Mouse (Mus musculus): ENCODE measurements around the gene A930002H24Rik. TPM values are rescaled to one million over a fixed set of nuclear protein-coding genes. Genes with fewer than 3 reads are reported as not detected.
"Not testable (repeated sequence)": the region's sequence is repeated elsewhere in the genome, so short reads cannot be mapped to it uniquely, and the experiment has no call there.

The A930002H24Rik gene
- total RNA-seq (2021) = not detected
- long read RNA-seq, experiment 1 = 0 reads
- long read RNA-seq, experiment 2 = 0 reads

GRCm38 (mm10) chr17:63863647-63864149, at the start of gene A930002H24Rik:
A930002H24Rik (minus strand) TSS chr17:63863791.
- DNase-seq (ENCODE audit: low spot score) = peak; percentile 99

GRCm38 (mm10) chr17:63909297-63909696, 45.7 kb upstream of the A930002H24Rik start:
- DNase-seq (ENCODE audit: low spot score) = no peak

GRCm38 (mm10) chr17:63897050-63897449, 33.5 kb upstream of the A930002H24Rik start:
- DNase-seq (ENCODE audit: low spot score) = no peak

- no peak for DNase-seq (ENCODE audit: low spot score)
These were observed 32.2 kb upstream of the A930002H24Rik start for GRCm38 (mm10) chr17:63895829-63896228.

- DNase-seq (ENCODE audit: low spot score) = no peak
These were observed 27.0 kb upstream of the A930002H24Rik start for GRCm38 (mm10) chr17:63890611-63891010.

- no peak for DNase-seq (ENCODE audit: low spot score)
These were observed 23.4 kb upstream of the A930002H24Rik start for GRCm38 (mm10) chr17:63886988-63887387.

- no peak for DNase-seq (ENCODE audit: low spot score)
These were observed 16.4 kb upstream of the A930002H24Rik start for GRCm38 (mm10) chr17:63880009-63880408.

- peak; percentile 39 for DNase-seq (ENCODE audit: low spot score)
These were observed 15.3 kb upstream of the A930002H24Rik start for GRCm38 (mm10) chr17:63878889-63879288.

GRCm38 (mm10) chr17:63871773-63872172, 8.2 kb upstream of the A930002H24Rik start:
- no peak for DNase-seq (ENCODE audit: low spot score)

- DNase-seq (ENCODE audit: low spot score) = no peak
These were observed 580 bp upstream of the A930002H24Rik start for GRCm38 (mm10) chr17:63864171-63864571.

GRCm38 (mm10) chr17:63863012-63863630, 470 bp downstream of the A930002H24Rik start, which contains the start of gene Fer:
Fer (plus strand) TSS chr17:63863062.
- DNase-seq (ENCODE audit: low spot score) = peak; percentile 7

GRCm38 (mm10) chr17:63862399-63862798, 1.2 kb downstream of the A930002H24Rik start:
- no peak for DNase-seq (ENCODE audit: low spot score)

GRCm38 (mm10) chr17:63860988-63861387, 2.6 kb downstream of the A930002H24Rik start:
- no peak for DNase-seq (ENCODE audit: low spot score)

GRCm38 (mm10) chr17:63857023-63857544, 6.5 kb downstream of the A930002H24Rik start:
- no peak for DNase-seq (ENCODE audit: low spot score)

GRCm38 (mm10) chr17:63850016-63850415, 13.6 kb downstream of the A930002H24Rik start:
- DNase-seq (ENCODE audit: low spot score) = no peak

GRCm38 (mm10) chr17:63849566-63849965, 14.0 kb downstream of the A930002H24Rik start:
- DNase-seq (ENCODE audit: low spot score) = peak; percentile 89

GRCm38 (mm10) chr17:63849151-63849550, 14.4 kb downstream of the A930002H24Rik start:
- no peak for DNase-seq (ENCODE audit: low spot score)

- DNase-seq (ENCODE audit: low spot score) = not testable (repeated sequence)
These were observed 17.8 kb downstream of the A930002H24Rik start for GRCm38 (mm10) chr17:63845766-63846165.

GRCm38 (mm10) chr17:63844936-63845335, 18.7 kb downstream of the A930002H24Rik start:
- no peak for DNase-seq (ENCODE audit: low spot score)

- DNase-seq (ENCODE audit: low spot score) = no peak
These were observed 21.4 kb downstream of the A930002H24Rik start for GRCm38 (mm10) chr17:63842226-63842625.

- no peak for DNase-seq (ENCODE audit: low spot score)
These were observed 23.8 kb downstream of the A930002H24Rik start for GRCm38 (mm10) chr17:63839636-63840269.

- DNase-seq (ENCODE audit: low spot score) = no peak
These were observed 25.4 kb downstream of the A930002H24Rik start for GRCm38 (mm10) chr17:63838144-63838543.
